Mouse (Mus musculus) hindbrain, embryonic 10.5 days (tissue): ENCODE measurements around the gene Casq2. TPM values are rescaled to one million over a fixed set of nuclear protein-coding genes. Genes with fewer than 3 reads are reported as not detected.
A peak's percentile ranks its signal among the peaks of the same experiment; 100 is the strongest.

ENCODE experiments used
- DNase-seq: peaks from one replicate; pipeline ENCODE4 v3.0.0-alpha.2; 2017; ENCODE audit warnings: low spot score
- H3K27ac ChIP-seq: fragments of 300-500 bp; sonication (generic); 2 replicates; pipeline ENCODE4 v1.5.1; 2016; ENCODE audit warnings: mild to moderate bottlenecking, moderate library complexity
- H3K27me3 ChIP-seq: fragments of 300-500 bp; sonication (generic); 2 replicates; pipeline ENCODE4 v1.6.1; 2016; ENCODE audit warnings: mild to moderate bottlenecking; ENCODE audit not compliant: poor library complexity, insufficient read depth, severe bottlenecking
- H3K36me3 ChIP-seq: fragments of 300-500 bp; sonication (generic); 2 replicates; pipeline ENCODE4 v1.6.1; 2016; ENCODE audit warnings: mild to moderate bottlenecking, moderate library complexity
- H3K4me1 ChIP-seq: fragments of 300-500 bp; sonication (generic); replicated peaks from 2 replicates; pipeline ENCODE4 v1.6.1; 2016; ENCODE audit warnings: mild to moderate bottlenecking
- H3K4me3 ChIP-seq: fragments of 300-500 bp; sonication (generic); 2 replicates; pipeline ENCODE4 v1.5.1; 2016; ENCODE audit warnings: mild to moderate bottlenecking, moderate library complexity
- H3K9me3 ChIP-seq: fragments of 300-500 bp; sonication (generic); 2 replicates; pipeline ENCODE4 v1.6.1; 2016; ENCODE audit warnings: mild to moderate bottlenecking, moderate library complexity
- WGBS: fragments of 180-500 bp; shearing (Covaris S2); methylation state at CpG from one replicate; pipeline ENCODE4 v1.1.7; 2016; 5-methylcytosine and 5-hydroxymethylcytosine counted together
- polyA plus RNA-seq: library from polyadenylated mRNA; unstranded; fragments of >200 nt; fragmentation: Nextera tagmentation; extraction: Ambion mirVana; gene quantifications from 2 replicates; pipeline ENCODE4 v1.2.1, GENCODE M21; 2016

Gene Casq2
- polyA plus RNA-seq, 1 experiment from 2014 or later: 0.08 TPM

- Histone ChIP-seq H3K4me1 (peaks cover 9% of the 10 kb centered on the region), H3K27ac (no peak overlapping the region), H3K27me3 (no peaks in the 10 kb centered on the region), H3K4me3 (no peak overlapping the region), H3K9me3 (no peaks in the 10 kb centered on the region), H3K36me3 (no peaks in the 10 kb centered on the region)
- 83% methylated on average over 6 of the region's 6 CpGs for WGBS
- no peak for DNase-seq
These were observed 37.4 kb downstream of the Casq2 start for GRCm38 (mm10) chr3:102123654-102124053.

GRCm38 (mm10) chr3:102125546-102125945, 39.3 kb downstream of the Casq2 start:
- Histone ChIP-seq H3K4me1 (peaks cover 9% of the 10 kb centered on the region), H3K4me3 (no peak overlapping the region), H3K27me3 (no peaks in the 10 kb centered on the region), H3K9me3 (no peaks in the 10 kb centered on the region), H3K27ac (no peak overlapping the region), H3K36me3 (no peaks in the 10 kb centered on the region)
- WGBS: 31% methylated on average over 1 of the region's 1 CpGs
- DNase-seq: no peak

GRCm38 (mm10) chr3:102127114-102127513, 40.9 kb downstream of the Casq2 start:
- H3K27me3 ChIP-seq: no peaks in the 10 kb centered on the region
- H3K4me3 ChIP-seq: no peak overlapping the region
- no peaks in the 10 kb centered on the region for H3K9me3 ChIP-seq
- H3K27ac ChIP-seq: no peak overlapping the region
- 75% methylated on average over 2 of the region's 2 CpGs for WGBS
- H3K4me1 ChIP-seq: peaks cover 14% of the 10 kb centered on the region
- DNase-seq: no peak
- H3K36me3 ChIP-seq: no peaks in the 10 kb centered on the region

- H3K9me3 ChIP-seq: no peaks in the 10 kb centered on the region
- H3K27ac ChIP-seq: no peak overlapping the region
- 92% methylated on average over 2 of the region's 2 CpGs for WGBS
- no peaks in the 10 kb centered on the region for H3K36me3 ChIP-seq
- DNase-seq: no peak
- peaks cover 14% of the 10 kb centered on the region for H3K4me1 ChIP-seq
- H3K4me3 ChIP-seq: no peak overlapping the region
- no peaks in the 10 kb centered on the region; the same call in 1 of the 2 replicates for H3K27me3 ChIP-seq
These were observed 42.0 kb downstream of the Casq2 start for GRCm38 (mm10) chr3:102128242-102128641.

- 71% methylated on average over 6 of the region's 6 CpGs for WGBS
- no peak overlapping the region for H3K27ac ChIP-seq
These were observed 44.3 kb downstream of the Casq2 start for GRCm38 (mm10) chr3:102130478-102130877.

GRCm38 (mm10) chr3:102131627-102132324, 45.6 kb downstream of the Casq2 start:
- Histone ChIP-seq H3K27me3 (peaks cover 5% of the 10 kb centered on the region), H3K4me1 (peaks cover 18% of the 10 kb centered on the region), H3K4me3 (no peak overlapping the region), H3K36me3 (no peaks in the 10 kb centered on the region), H3K9me3 (no peaks in the 10 kb centered on the region), H3K27ac (peak overlapping the region; percentile 26; the same call in 1 of the 2 replicates)
- no peak for DNase-seq
- WGBS: 90% methylated on average over 9 of the region's 9 CpGs

More at GRCm38 (mm10) chr3:102130478-102130877, 44.3 kb downstream of the Casq2 start:
- no peaks in the 10 kb centered on the region; the same call in 1 of the 2 replicates for H3K27me3 ChIP-seq
- H3K4me1 ChIP-seq: peaks cover 16% of the 10 kb centered on the region
- no peaks in the 10 kb centered on the region for H3K36me3 ChIP-seq
- H3K9me3 ChIP-seq: no peaks in the 10 kb centered on the region
- no peak overlapping the region for H3K4me3 ChIP-seq
- DNase-seq: no peak

GRCm38 (mm10) chr3:102135389-102136113, 49.3 kb downstream of the Casq2 start:
- Histone ChIP-seq H3K9me3 (no peaks in the 10 kb centered on the region), H3K4me3 (no peak overlapping the region), H3K27ac (peak overlapping the region; percentile 64), H3K27me3 (peaks cover 10% of the 10 kb centered on the region), H3K4me1 (peaks cover 32% of the 10 kb centered on the region), H3K36me3 (no peaks in the 10 kb centered on the region)
- DNase-seq: no peak
- WGBS: 21% methylated on average over 10 of the region's 10 CpGs

- no peak for DNase-seq
- WGBS: 84% methylated on average over 10 of the region's 10 CpGs
- H3K4me1 ChIP-seq: peaks cover 36% of the 10 kb centered on the region
- H3K27ac ChIP-seq: no peak overlapping the region
- H3K4me3 ChIP-seq: no peak overlapping the region
- H3K9me3 ChIP-seq: no peaks in the 10 kb centered on the region
- peaks cover 10% of the 10 kb centered on the region for H3K27me3 ChIP-seq
- no peaks in the 10 kb centered on the region for H3K36me3 ChIP-seq
These were observed 50.9 kb downstream of the Casq2 start for GRCm38 (mm10) chr3:102137158-102137557.

GRCm38 (mm10) chr3:102138899-102139298, 52.7 kb downstream of the Casq2 start:
- Histone ChIP-seq H3K4me3 (no peak overlapping the region), H3K9me3 (no peaks in the 10 kb centered on the region), H3K36me3 (no peaks in the 10 kb centered on the region), H3K4me1 (peaks cover 38% of the 10 kb centered on the region), H3K27ac (peak overlapping the region; percentile 23; the same call in 1 of the 2 replicates), H3K27me3 (peaks cover 15% of the 10 kb centered on the region; the same call in 1 of the 2 replicates)
- 79% methylated on average over 6 of the region's 6 CpGs for WGBS
- DNase-seq: no peak

GRCm38 (mm10) chr3:102140606-102141005, 54.4 kb downstream of the Casq2 start:
- no peak for DNase-seq
- H3K4me3 ChIP-seq: no peak overlapping the region
- WGBS: 82% methylated on average over 6 of the region's 6 CpGs
- H3K27me3 ChIP-seq: peaks cover 21% of the 10 kb centered on the region; the same call in 1 of the 2 replicates
- no peaks in the 10 kb centered on the region for H3K9me3 ChIP-seq
- H3K4me1 ChIP-seq: peaks cover 40% of the 10 kb centered on the region
- no peak overlapping the region for H3K27ac ChIP-seq
- H3K36me3 ChIP-seq: no peaks in the 10 kb centered on the region

GRCm38 (mm10) chr3:102141451-102141850, 55.2 kb downstream of the Casq2 start:
- H3K27me3 ChIP-seq: peaks cover 18% of the 10 kb centered on the region; the same call in 1 of the 2 replicates
- H3K4me3 ChIP-seq: no peak overlapping the region
- 0 out of 2 replicates have a peak overlapping the region, but pooled peaks have one; percentile 25 for H3K27ac ChIP-seq
- no peaks in the 10 kb centered on the region for H3K36me3 ChIP-seq
- H3K4me1 ChIP-seq: peaks cover 41% of the 10 kb centered on the region
- WGBS: 67% methylated on average over 2 of the region's 2 CpGs
- H3K9me3 ChIP-seq: no peaks in the 10 kb centered on the region
- no peak for DNase-seq

- Histone ChIP-seq H3K27ac (0 out of 2 replicates have a peak overlapping the region, but pooled peaks have one; percentile 25), H3K4me3 (no peak overlapping the region), H3K36me3 (no peaks in the 10 kb centered on the region), H3K4me1 (peaks cover 43% of the 10 kb centered on the region), H3K27me3 (peaks cover 16% of the 10 kb centered on the region; the same call in 1 of the 2 replicates), H3K9me3 (no peaks in the 10 kb centered on the region)
- WGBS: 41% methylated on average over 6 of the region's 6 CpGs
- DNase-seq: no peak
These were observed 55.7 kb downstream of the Casq2 start for GRCm38 (mm10) chr3:102141893-102142292.

- WGBS: 95% methylated on average over 4 of the region's 4 CpGs
- DNase-seq: no peak
- H3K4me1 ChIP-seq: peaks cover 49% of the 10 kb centered on the region
- no peaks in the 10 kb centered on the region for H3K36me3 ChIP-seq
- H3K27me3 ChIP-seq: peaks cover 17% of the 10 kb centered on the region
- H3K9me3 ChIP-seq: no peaks in the 10 kb centered on the region
- no peak overlapping the region for H3K4me3 ChIP-seq
- H3K27ac ChIP-seq: no peak overlapping the region
These were observed 56.7 kb downstream of the Casq2 start for GRCm38 (mm10) chr3:102142947-102143346.
